Mouse (Mus musculus): ENCODE measurements around the gene Spata13. TPM values are rescaled to one million over a fixed set of nuclear protein-coding genes. Genes with fewer than 3 reads are reported as not detected.
A peak's percentile ranks its signal among the peaks of the same experiment; 100 is the strongest.

Spata13 gene
- total RNA-seq, 1 experiment from 2014 or later, result 137 TPM

DNA sequence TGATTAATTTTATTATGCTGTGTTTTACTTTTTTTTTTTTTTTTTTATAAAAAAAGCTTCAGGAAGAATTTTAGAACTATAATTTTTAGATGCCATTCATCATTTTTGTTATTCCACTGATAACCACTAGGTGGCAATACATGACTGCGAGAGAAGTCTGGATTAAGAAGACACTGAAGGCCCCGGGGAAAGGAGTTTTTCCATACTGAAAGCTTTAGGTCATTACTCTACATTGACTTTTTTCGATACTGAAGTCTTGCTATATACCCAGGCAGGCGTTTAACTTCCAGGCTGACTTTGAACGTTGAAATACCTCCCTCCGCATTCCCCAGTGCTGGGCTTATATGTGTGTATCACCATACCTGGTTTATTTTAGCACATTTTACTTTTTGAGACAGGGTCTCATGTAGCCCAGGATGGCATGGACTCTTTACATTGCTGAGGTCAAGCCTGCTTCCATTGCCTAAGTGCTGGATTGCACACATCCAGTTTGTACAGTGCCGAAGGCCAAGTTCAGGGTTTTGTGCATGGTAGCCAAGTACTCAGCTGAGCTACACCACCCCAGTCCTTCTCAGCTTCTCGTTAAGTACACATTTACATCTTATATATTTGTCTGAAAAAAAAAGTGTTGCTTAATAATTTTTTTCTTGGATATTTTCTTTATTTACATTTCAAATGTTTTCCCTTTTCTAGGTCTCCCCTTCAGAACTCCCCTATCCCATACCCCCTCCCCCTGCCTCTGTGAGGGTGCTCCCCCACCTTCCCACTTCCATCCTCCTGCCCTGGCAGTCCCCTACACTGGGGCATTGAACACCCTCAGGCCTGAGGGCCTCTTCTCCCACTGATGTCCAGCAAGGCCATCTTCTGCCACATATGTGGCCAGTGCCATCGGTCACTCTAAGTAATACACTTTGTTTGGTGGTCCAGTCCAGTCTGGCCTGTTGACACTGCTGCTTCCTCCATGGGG lies 166.2 kb downstream of the Spata13 start:
- peak; percentile 46; the same call in 1 of the 2 replicates for ATAC-seq (ENCODE audit: extremely low read depth, insufficient number of reproducible peaks, low FRiP score, poor library complexity, severe bottlenecking)

DNA sequence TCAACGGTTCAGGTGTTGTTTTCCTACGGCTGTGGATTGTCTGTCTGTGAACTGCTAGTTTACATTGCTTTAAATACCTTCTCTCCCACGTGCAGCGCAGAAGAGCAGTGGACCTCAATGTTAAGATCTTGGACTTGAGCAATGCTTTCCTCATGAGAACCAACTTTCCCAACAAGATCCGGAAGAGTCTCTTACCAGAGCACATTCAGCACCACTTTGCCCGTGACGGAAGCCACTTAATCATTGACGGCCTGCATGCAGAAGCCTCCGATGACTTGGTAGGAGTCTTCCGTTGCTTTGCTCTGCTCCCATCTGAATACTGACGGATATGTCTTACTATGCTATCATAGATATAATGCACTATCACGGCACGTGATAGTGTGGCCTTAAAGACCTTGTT lies 168.2 kb downstream of the Spata13 start:
- ATAC-seq (ENCODE audit: extremely low read depth, insufficient number of reproducible peaks, low FRiP score, poor library complexity, severe bottlenecking), result no peak

DNA sequence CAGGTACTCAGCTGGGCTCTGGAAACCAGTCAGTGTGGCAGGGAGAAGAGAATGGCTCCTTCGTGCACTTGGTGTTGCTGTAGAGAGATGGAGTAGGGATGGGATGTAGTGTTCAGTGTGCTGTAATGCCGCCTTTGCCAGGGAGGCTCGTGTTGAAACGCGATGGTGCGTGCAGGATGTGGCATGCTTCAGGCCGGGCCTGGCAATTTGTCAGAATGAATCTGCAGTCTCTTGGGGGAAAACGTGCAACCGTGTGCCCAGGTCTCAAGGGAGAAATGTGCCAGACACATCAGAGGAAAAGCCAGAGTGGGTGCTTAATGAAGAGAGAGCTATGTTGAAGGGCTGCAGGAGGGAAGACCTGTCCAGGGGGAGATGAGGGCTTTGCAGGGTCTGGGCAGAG lies 171.2 kb downstream of the Spata13 start:
- ATAC-seq (ENCODE audit: extremely low read depth, insufficient number of reproducible peaks, low FRiP score, poor library complexity, severe bottlenecking), result no peak

DNA sequence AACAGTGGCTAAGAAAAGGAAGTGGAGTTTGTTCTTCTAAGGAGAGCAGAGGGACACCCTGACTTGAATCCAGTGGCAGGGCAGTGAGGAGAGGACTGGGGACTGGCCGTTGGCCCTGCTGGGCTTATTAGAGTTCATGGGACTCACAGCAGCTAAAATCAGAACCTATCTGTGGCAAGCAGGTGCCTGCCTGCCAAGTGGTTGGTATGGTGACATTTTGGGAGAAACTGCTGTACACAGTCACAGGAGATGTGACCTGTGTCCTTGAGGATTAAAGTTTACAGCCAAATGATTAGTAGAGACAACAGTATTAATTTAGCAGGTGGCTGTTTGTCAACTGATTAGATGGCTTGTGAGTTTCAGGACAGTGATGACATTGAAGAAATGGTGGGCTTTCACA lies 172.1 kb downstream of the Spata13 start:
- ATAC-seq (ENCODE audit: extremely low read depth, insufficient number of reproducible peaks, low FRiP score, poor library complexity, severe bottlenecking), result no peak

DNA sequence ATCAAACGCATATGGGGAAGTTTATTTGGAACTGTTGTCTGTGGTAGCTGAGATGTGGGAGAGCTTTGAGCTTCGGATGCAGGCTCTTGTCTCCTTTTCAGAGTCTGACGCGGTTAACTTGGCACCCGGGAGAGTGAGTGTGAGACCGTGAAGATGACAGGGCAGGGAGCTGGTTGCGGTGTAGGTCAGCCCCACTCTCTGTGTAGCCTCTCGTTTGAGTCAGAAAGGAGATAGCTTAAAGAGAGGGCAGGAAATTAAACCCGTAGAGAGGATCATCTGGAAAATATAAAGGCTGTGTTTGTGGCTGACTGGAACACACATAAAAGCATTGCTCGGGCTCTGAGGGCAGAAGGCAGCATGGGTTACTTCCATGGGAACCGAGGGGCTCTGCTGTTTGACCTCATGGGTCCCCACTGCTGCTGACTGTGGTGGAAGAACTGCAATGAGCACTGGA lies 173.1 kb downstream of the Spata13 start:
- no peak for ATAC-seq (ENCODE audit: extremely low read depth, insufficient number of reproducible peaks, low FRiP score, poor library complexity, severe bottlenecking)

DNA sequence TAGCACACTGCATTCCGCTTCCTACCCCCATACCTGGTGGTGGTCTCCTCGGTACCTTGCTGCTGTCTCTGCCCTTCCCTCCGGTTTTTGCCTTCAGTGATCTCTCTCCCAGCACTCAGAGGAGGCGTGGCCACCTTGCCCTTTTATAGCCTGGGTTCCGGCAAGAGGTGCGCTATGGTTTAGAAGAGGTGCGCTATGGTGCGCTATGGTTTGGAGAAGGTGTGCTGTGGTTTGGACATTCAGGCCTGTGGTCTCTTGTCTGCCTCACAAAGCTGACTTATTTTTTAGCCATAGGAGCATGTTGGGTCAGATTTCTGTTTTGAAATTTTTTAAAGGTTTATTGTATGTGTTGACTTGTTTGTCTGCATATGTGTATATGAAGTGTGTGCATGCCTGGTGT lies 176.1 kb downstream of the Spata13 start:
- no peak for ATAC-seq (ENCODE audit: extremely low read depth, insufficient number of reproducible peaks, low FRiP score, poor library complexity, severe bottlenecking)

DNA sequence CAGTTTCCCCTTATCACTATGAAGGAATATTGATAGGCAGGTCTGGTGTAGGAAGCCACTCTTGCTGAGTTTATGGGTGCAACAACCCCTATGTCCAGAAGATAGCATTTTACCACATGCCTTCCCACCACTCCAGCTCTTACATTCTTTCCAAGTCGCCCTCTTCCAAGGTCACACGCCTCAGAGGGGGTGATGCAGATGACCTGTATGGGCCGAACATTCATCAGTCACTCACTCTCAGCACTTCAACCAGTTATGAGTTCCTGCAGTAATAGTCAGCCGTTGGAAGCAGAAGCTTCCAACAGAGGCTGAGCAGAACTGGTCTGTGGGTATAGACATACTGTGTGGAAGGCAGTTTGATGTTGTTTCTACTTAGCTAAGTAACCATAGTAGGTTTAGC lies 177.7 kb downstream of the Spata13 start:
- ATAC-seq (ENCODE audit: extremely low read depth, insufficient number of reproducible peaks, low FRiP score, poor library complexity, severe bottlenecking), result no peak

Other genes starting within 250 kb of the Spata13 start
- 1.8 and 2.3 TPM in 2 replicates for gene C1qtnf9, start 134.1 kb downstream of the Spata13 start, total RNA-seq (2017)
- 5.8 and 8.0 TPM in 2 replicates for gene Mipep, start 150.6 kb downstream of the Spata13 start, total RNA-seq (2017)

Measured in neutrophil, adult 5-6 weeks (primary cell).